17 mouse cellular contexts compared by ENCODE assay signal in the genomic region with DNA sequence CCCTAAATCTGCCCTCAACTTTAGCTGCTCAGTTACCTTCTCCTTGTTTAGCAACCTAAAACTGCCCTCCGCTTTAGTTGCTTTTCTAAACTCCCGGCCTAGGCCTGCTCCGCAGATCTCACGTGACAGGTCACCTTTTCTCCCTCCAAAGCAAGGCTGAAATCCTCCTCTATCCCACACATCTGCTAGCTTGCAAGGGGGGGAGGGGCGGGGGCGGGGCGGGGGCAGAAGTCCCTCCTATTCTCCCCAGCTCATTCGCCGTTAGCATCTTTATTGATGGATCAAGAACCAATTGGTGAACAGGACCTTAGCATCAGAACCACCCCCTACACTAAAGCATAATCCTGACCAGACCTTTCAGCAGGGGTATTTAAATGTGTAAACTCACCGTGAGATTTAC. TPM values are rescaled to one million over a fixed set of nuclear protein-coding genes. Genes with fewer than 3 reads are reported as not detected.
DNase-seq lines count a peak whose midpoint lies in the region; ATAC-seq lines count a peak whose summit lies in the region.
"Had no signal": no experiment of that assay in that cellular context is flagged by ENCODE, and none has a peak within 500 bp of the region (broad histone marks: within the 10 kb centered on the region; RNA-seq: fewer than 3 reads in every experiment).

No protein-coding gene starts in this region.

- no peak overlapping the region for H3K9ac ChIP-seq in forebrain, embryonic 16.5 days (replicated peaks; ENCODE audit: low read depth, low read length)
- no peak overlapping the region for H3K9ac ChIP-seq in liver, embryonic 16.5 days (ENCODE audit: low read depth, low read length)
- no peak overlapping the region for H3K9ac ChIP-seq in liver, embryonic 11.5 days (ENCODE audit: low read depth, low read length)
- no peak overlapping the region for H3K9ac ChIP-seq in limb, embryonic 11.5 days (ENCODE audit: low read length)
- H3K9ac ChIP-seq: heart, embryonic 13.5 days; liver, postnatal 0 days had no signal

- WGBS in forebrain, embryonic 10.5 days: 6% methylated on average over 10 of the region's 10 CpGs
- 14% methylated on average over 10 of the region's 10 CpGs for WGBS in forebrain, embryonic 16.5 days
- 49% methylated on average over 10 of the region's 10 CpGs for WGBS in liver, embryonic 16.5 days (ENCODE audit: insufficient replicate concordance)
- WGBS in liver, embryonic 11.5 days: 39% methylated on average over 10 of the region's 10 CpGs
- WGBS in limb, embryonic 11.5 days: 8% methylated on average over 10 of the region's 10 CpGs

- H3K36me3 ChIP-seq in forebrain, embryonic 10.5 days (replicated peaks): no peaks in the 10 kb centered on the region
- no peaks in the 10 kb centered on the region for H3K36me3 ChIP-seq in forebrain, embryonic 16.5 days (ENCODE audit: control insufficient read depth, insufficient read depth)
- H3K36me3 ChIP-seq in liver, embryonic 16.5 days (ENCODE audit: control insufficient read depth, insufficient read depth): no peaks in the 10 kb centered on the region
- no peaks in the 10 kb centered on the region for H3K36me3 ChIP-seq in liver, embryonic 11.5 days (ENCODE audit: control insufficient read depth, insufficient read depth, low read length)
- H3K36me3 ChIP-seq in limb, embryonic 11.5 days (ENCODE audit: control insufficient read depth, insufficient read depth, low read length): no peaks in the 10 kb centered on the region
- H3K36me3 ChIP-seq: heart, embryonic 13.5 days had no signal

- ATAC-seq in forebrain, embryonic 16.5 days: no peak
- ATAC-seq in liver, embryonic 16.5 days (ENCODE audit: low read depth): peak; percentile 21; the same call in 1 of the 2 replicates
- no peak for ATAC-seq in liver, embryonic 11.5 days (replicated peaks; ENCODE audit: low FRiP score)
- peak; percentile 65; the same call in 1 of the 2 replicates for ATAC-seq in limb, embryonic 11.5 days (ENCODE audit: insufficient number of reproducible peaks, low FRiP score, low TSS enrichment, low read depth)
- ATAC-seq: liver, postnatal 0 days; Patski had no signal

- no peaks in the 10 kb centered on the region for H3K9me3 ChIP-seq in forebrain, embryonic 10.5 days
- no peaks in the 10 kb centered on the region for H3K9me3 ChIP-seq in forebrain, embryonic 16.5 days (ENCODE audit: control insufficient read depth, low read length)
- H3K9me3 ChIP-seq in liver, embryonic 16.5 days (replicated peaks; ENCODE audit: control insufficient read depth, low read length): no peaks in the 10 kb centered on the region
- no peaks in the 10 kb centered on the region for H3K9me3 ChIP-seq in liver, embryonic 11.5 days (ENCODE audit: control insufficient read depth, low read length)
- H3K9me3 ChIP-seq in limb, embryonic 11.5 days (ENCODE audit: control insufficient read depth, low read length): no peaks in the 10 kb centered on the region
- H3K9me3 ChIP-seq: heart, embryonic 13.5 days had no signal

- peaks cover 12% of the 10 kb centered on the region for H3K4me1 ChIP-seq in forebrain, embryonic 10.5 days
- no peaks in the 10 kb centered on the region for H3K4me1 ChIP-seq in forebrain, embryonic 16.5 days (replicated peaks; ENCODE audit: control insufficient read depth, insufficient read depth, low read length)
- H3K4me1 ChIP-seq in liver, embryonic 16.5 days (ENCODE audit: control insufficient read depth, low read depth, low read length): peaks cover 2% of the 10 kb centered on the region; the same call in 1 of the 2 replicates
- peaks cover 13% of the 10 kb centered on the region for H3K4me1 ChIP-seq in liver, embryonic 11.5 days (replicated peaks; ENCODE audit: control insufficient read depth, insufficient read depth, low read length)
- H3K4me1 ChIP-seq in limb, embryonic 11.5 days (ENCODE audit: control insufficient read depth, insufficient read depth, low read length): no peaks in the 10 kb centered on the region

- peak; percentile 23 for DNase-seq in forebrain, embryonic 10.5 days (ENCODE audit: extremely low spot score, low spot score)
- no peak for DNase-seq in liver, embryonic 11.5 days (ENCODE audit: low spot score)
- peak; percentile 50 for DNase-seq in embryo, embryonic 11 days
- DNase-seq in limb, embryonic 11.5 days (ENCODE audit: low spot score): peak; percentile 51
- no peak for DNase-seq in spleen, adult 18-20 months
- DNase-seq in thymus, adult 18-20 months: no peak
- DNase-seq: cerebellum, adult 18-20 months; gastrocnemius, postnatal 25 days; kidney, postnatal 10 days; liver, postnatal 0 days; right cerebral cortex, postnatal 14 days; thymus, postnatal 25 days had no signal

- no peak overlapping the region for H3K4me2 ChIP-seq in forebrain, embryonic 16.5 days (ENCODE audit: low read length)
- no peak overlapping the region for H3K4me2 ChIP-seq in liver, embryonic 16.5 days (ENCODE audit: low read depth, low read length)
- H3K4me2 ChIP-seq in liver, embryonic 11.5 days: no peak overlapping the region
- no peak overlapping the region for H3K4me2 ChIP-seq in limb, embryonic 11.5 days (ENCODE audit: low read depth, severe bottlenecking)
- H3K4me2 ChIP-seq: heart, embryonic 13.5 days had no signal

- H3K4me3 ChIP-seq in forebrain, embryonic 10.5 days: no peak overlapping the region
- no peak overlapping the region for H3K4me3 ChIP-seq in forebrain, embryonic 16.5 days (replicated peaks; ENCODE audit: low read length)
- no peak overlapping the region for H3K4me3 ChIP-seq in liver, embryonic 16.5 days (ENCODE audit: low read depth, low read length)
- no peak overlapping the region for H3K4me3 ChIP-seq in liver, embryonic 11.5 days (ENCODE audit: low read depth, low read length)
- H3K4me3 ChIP-seq in limb, embryonic 11.5 days (ENCODE audit: low read depth, low read length): no peak overlapping the region
- H3K4me3 ChIP-seq: heart, embryonic 13.5 days had no signal

- 0 out of 2 replicates have a peak overlapping the region, but pooled peaks have one; percentile 37 for H3K27ac ChIP-seq in forebrain, embryonic 10.5 days
- H3K27ac ChIP-seq in forebrain, embryonic 16.5 days (ENCODE audit: low read length): no peak overlapping the region
- no peak overlapping the region for H3K27ac ChIP-seq in liver, embryonic 16.5 days (ENCODE audit: low read length)
- H3K27ac ChIP-seq in liver, embryonic 11.5 days (ENCODE audit: low read depth, low read length): no peak overlapping the region
- H3K27ac ChIP-seq in limb, embryonic 11.5 days (replicated peaks; ENCODE audit: low read depth, low read length): no peak overlapping the region
- H3K27ac ChIP-seq: heart, embryonic 13.5 days had no signal

- peaks cover 9% of the 10 kb centered on the region for H3K27me3 ChIP-seq in forebrain, embryonic 10.5 days (ENCODE audit: poor library complexity, severe bottlenecking)
- no peaks in the 10 kb centered on the region for H3K27me3 ChIP-seq in forebrain, embryonic 16.5 days (replicated peaks; ENCODE audit: control insufficient read depth, insufficient read depth, low read length)
- H3K27me3 ChIP-seq in liver, embryonic 16.5 days (ENCODE audit: control insufficient read depth, insufficient read depth, low read depth, low read length): no peaks in the 10 kb centered on the region
- no peaks in the 10 kb centered on the region for H3K27me3 ChIP-seq in liver, embryonic 11.5 days (replicated peaks; ENCODE audit: control insufficient read depth, insufficient read depth, low read length)
- no peaks in the 10 kb centered on the region for H3K27me3 ChIP-seq in limb, embryonic 11.5 days (ENCODE audit: control insufficient read depth, insufficient read depth, low read length)
- H3K27me3 ChIP-seq: CH12.LX, Patski had no signal

RNA-seq across cellular contexts. Expression of a gene that starts 10.4 kb away (rescaled TPM):
- 2.5 and 2.8 TPM in 2 replicates for polyA plus RNA-seq in forebrain, embryonic 10.5 days (2016; fragmentation: Nextera tagmentation; extraction: Ambion mirVana)
- polyA plus RNA-seq in forebrain, embryonic 16.5 days (2015; fragmentation: Nextera tagmentation; extraction: Ambion mirVana): 2.0 and 2.4 TPM in 2 replicates
- polyA plus RNA-seq in liver, embryonic 16.5 days (2015; fragmentation: Nextera tagmentation; extraction: Ambion mirVana): 1.2 and 1.4 TPM in 2 replicates
- polyA plus RNA-seq in liver, embryonic 11.5 days (2014; fragmentation: Nextera tagmentation; extraction: Ambion mirVana): 4.1 and 4.3 TPM in 2 replicates
- polyA plus RNA-seq in limb, embryonic 11.5 days (2014; fragmentation: Nextera tagmentation; extraction: Ambion mirVana): 7.1 and 7.2 TPM in 2 replicates

RNA-seq across cellular contexts. Expression of a gene that starts 56.7 kb away (rescaled TPM):
- 6.4 and 6.5 TPM in 2 replicates for polyA plus RNA-seq in forebrain, embryonic 10.5 days (2016; fragmentation: Nextera tagmentation; extraction: Ambion mirVana)
- 11.5 and 14.7 TPM in 2 replicates for polyA plus RNA-seq in forebrain, embryonic 16.5 days (2015; fragmentation: Nextera tagmentation; extraction: Ambion mirVana)
- 32.2 and 37.0 TPM in 2 replicates for polyA plus RNA-seq in liver, embryonic 16.5 days (2015; fragmentation: Nextera tagmentation; extraction: Ambion mirVana)
- 30.9 and 31.3 TPM in 2 replicates for polyA plus RNA-seq in liver, embryonic 11.5 days (2014; fragmentation: Nextera tagmentation; extraction: Ambion mirVana)
- polyA plus RNA-seq in limb, embryonic 11.5 days (2014; fragmentation: Nextera tagmentation; extraction: Ambion mirVana): 7.4 and 8.3 TPM in 2 replicates

Comparison
In these comparisons a context has a peak if more than half of its experiments do, and no peak if none do; other contexts are left out.
1. ATAC-seq: peak in liver, embryonic 16.5 days (single experiment) and limb, embryonic 11.5 days (single experiment); none in forebrain, embryonic 16.5 days (single experiment) and liver, embryonic 11.5 days (single experiment).
2. DNase-seq: peak in forebrain, embryonic 10.5 days (single experiment), embryo, embryonic 11 days (single experiment) and limb, embryonic 11.5 days (single experiment); none in liver, embryonic 11.5 days (single experiment), spleen, adult 18-20 months (0 of 2) and thymus, adult 18-20 months (0 of 2).